Mouse (Mus musculus) hindbrain, embryonic 14.5 days (tissue): ENCODE measurements around the gene Pi4ka. TPM values are rescaled to one million over a fixed set of nuclear protein-coding genes. Genes with fewer than 3 reads are reported as not detected.
A peak's percentile ranks its signal among the peaks of the same experiment; 100 is the strongest.

ENCODE experiments used
- ATAC-seq: fragments of 200-750 bp; cut with Nextera tagmentation; 2 replicates; pipeline ENCODE4 v1.8.0; 2017; ENCODE audit warnings: moderate number of reproducible peaks, mild to moderate bottlenecking, moderate TSS enrichment, moderate library complexity; ENCODE audit not compliant: low FRiP score
- DNase-seq: peaks from one replicate; pipeline ENCODE4 v3.0.0-alpha.2; 2015; ENCODE audit warnings: low spot score
- H3K27ac ChIP-seq: fragments of 300-500 bp; sonication (generic); 2 replicates; pipeline ENCODE4 v1.5.1; 2014; ENCODE audit warnings: mild to moderate bottlenecking, moderate library complexity
- H3K27me3 ChIP-seq: fragments of 300-500 bp; sonication (generic); 2 replicates; pipeline ENCODE4 v1.6.1; 2014; ENCODE audit warnings: mild to moderate bottlenecking, low read length, mixed read lengths; ENCODE audit not compliant: control insufficient read depth, insufficient read depth
- H3K36me3 ChIP-seq: fragments of 300-500 bp; sonication (generic); replicated peaks from 2 replicates; pipeline ENCODE4 v1.6.1; 2014; ENCODE audit not compliant: control insufficient read depth, insufficient read depth
- H3K4me1 ChIP-seq: fragments of 300-500 bp; sonication (generic); replicated peaks from 2 replicates; pipeline ENCODE4 v1.6.1; 2014; ENCODE audit warnings: antibody characterized with exemption, low read length, mixed read lengths; ENCODE audit not compliant: control insufficient read depth, insufficient read depth
- H3K4me2 ChIP-seq: fragments of 300-500 bp; sonication (generic); replicated peaks from 2 replicates; pipeline ENCODE4 v1.6.1; 2014; ENCODE audit warnings: mild to moderate bottlenecking, moderate library complexity
- H3K4me3 ChIP-seq: fragments of 300-500 bp; sonication (generic); replicated peaks from 2 replicates; pipeline ENCODE4 v1.5.1; 2014; ENCODE audit warnings: mild to moderate bottlenecking, low read length
- H3K9ac ChIP-seq: fragments of 300-500 bp; sonication (generic); 2 replicates; pipeline ENCODE4 v1.6.1; 2014
- H3K9me3 ChIP-seq: fragments of 300-500 bp; sonication (generic); 2 replicates; pipeline ENCODE4 v1.6.1; 2016; ENCODE audit warnings: low read length; ENCODE audit not compliant: control insufficient read depth
- WGBS: fragments of 180-500 bp; shearing (Covaris S2); extraction: QIAGEN DNeasy Blood & Tissue Kit; methylation state at CpG from one replicate; pipeline ENCODE4 v1.1.7; 2014; 5-methylcytosine and 5-hydroxymethylcytosine counted together
- polyA plus RNA-seq: library from polyadenylated mRNA; unstranded; fragments of >200 nt; fragmentation: Nextera tagmentation; extraction: Ambion mirVana; gene quantifications from 2 replicates; pipeline ENCODE4 v1.2.1, GENCODE M21; 2014

Gene Pi4ka
- polyA plus RNA-seq, 1 experiment from 2014 or later: 70.9 TPM

DNA sequence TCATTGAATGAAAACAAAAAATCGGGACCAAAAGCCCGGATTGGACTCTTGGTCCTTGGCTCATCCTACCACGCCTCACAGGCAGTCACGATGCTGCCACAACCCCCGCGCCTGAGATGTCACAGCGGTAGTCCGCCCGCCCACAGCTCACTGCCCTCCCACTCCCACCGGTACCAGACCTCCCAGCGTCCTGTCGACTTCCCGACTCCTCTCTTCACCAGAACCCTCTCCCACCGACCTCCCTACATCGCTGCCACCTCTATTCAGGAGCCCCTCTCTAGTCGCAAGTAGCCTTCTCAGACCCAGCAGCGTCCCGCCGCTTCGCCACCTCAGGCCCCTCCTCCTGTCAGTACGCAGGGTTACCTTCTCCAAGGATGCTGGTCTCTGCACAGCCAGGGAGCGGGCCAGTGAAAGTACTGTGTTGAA, 830 bp downstream of the Pi4ka start:
- ATAC-seq (peak; percentile 88), DNase-seq (peak; percentile 61)
- no peaks in the 10 kb centered on the region for H3K27me3 ChIP-seq
- H3K9ac ChIP-seq: peak overlapping the region; percentile 68
- peak overlapping the region; percentile 78 for H3K4me2 ChIP-seq
- H3K4me1 ChIP-seq: peaks cover 29% of the 10 kb centered on the region
- H3K9me3 ChIP-seq: no peaks in the 10 kb centered on the region
- WGBS: under 1% methylated on average over 22 of the region's 22 CpGs
- H3K27ac ChIP-seq: peak overlapping the region; percentile 88
- peaks cover 10% of the 10 kb centered on the region; the same call in 1 of the 2 replicates for H3K36me3 ChIP-seq
- H3K4me3 ChIP-seq: peak overlapping the region; percentile 56

DNA sequence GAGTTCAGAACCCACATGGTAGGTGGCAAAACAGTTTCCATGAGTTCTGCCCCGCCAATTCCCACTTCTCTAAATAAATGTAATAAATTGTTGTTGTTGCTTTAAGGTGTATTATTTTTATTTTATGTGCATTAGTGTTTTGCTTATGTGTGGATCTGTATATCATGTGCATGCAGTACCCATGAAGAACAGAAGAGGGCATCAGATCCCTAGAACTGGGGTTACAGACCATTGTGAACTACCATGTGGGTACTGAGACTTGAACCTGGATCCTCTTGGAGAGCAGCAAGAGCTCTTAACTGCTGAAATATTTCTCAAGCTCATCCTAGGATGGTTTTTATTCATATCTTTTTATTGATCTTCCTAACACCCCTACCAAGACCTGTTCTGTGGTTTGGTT, 3.3 kb downstream of the Pi4ka start:
- WGBS: 62% methylated on average over 1 of the region's 1 CpGs
- no peak overlapping the region for H3K27ac ChIP-seq
- H3K4me3 ChIP-seq: no peak overlapping the region
- ATAC-seq (no peak), DNase-seq (peak; percentile 36)
- H3K36me3 ChIP-seq: 0 out of 2 replicates have a peak, but pooled peaks cover 10% of the 10 kb centered on the region
- H3K9ac ChIP-seq: no peak overlapping the region
- H3K27me3 ChIP-seq: no peaks in the 10 kb centered on the region
- peaks cover 29% of the 10 kb centered on the region for H3K4me1 ChIP-seq
- H3K4me2 ChIP-seq: no peak overlapping the region
- no peaks in the 10 kb centered on the region for H3K9me3 ChIP-seq

DNA sequence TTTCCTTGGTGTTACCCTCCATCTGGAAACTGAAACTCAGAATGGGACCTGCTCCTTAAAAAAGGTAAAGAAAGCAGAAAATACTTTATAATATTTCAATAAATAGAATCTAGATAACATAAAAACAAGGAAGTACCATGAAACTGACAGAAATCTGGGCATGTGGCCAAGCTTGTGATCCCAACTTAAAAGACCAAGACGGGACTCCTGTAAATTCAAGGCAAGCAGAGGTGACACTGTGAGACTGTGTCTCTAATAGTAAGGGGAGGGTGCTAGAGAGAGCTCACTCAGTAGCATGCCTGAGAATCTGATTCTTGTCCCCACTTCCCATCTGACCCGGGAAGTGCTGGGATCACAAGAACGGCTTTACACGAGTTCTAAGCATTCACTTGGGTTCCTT, 13.3 kb downstream of the Pi4ka start:
- Histone ChIP-seq H3K36me3 (peaks cover 16% of the 10 kb centered on the region; the same call in 1 of the 2 replicates), H3K9me3 (0 out of 2 replicates have a peak, but pooled peaks cover 3% of the 10 kb centered on the region), H3K4me3 (no peak overlapping the region), H3K4me1 (no peaks in the 10 kb centered on the region), H3K4me2 (no peak overlapping the region), H3K27ac (no peak overlapping the region), H3K9ac (no peak overlapping the region), H3K27me3 (no peaks in the 10 kb centered on the region)
- 76% methylated on average over 4 of the region's 4 CpGs for WGBS
- ATAC-seq: no peak
- no peak for DNase-seq

DNA sequence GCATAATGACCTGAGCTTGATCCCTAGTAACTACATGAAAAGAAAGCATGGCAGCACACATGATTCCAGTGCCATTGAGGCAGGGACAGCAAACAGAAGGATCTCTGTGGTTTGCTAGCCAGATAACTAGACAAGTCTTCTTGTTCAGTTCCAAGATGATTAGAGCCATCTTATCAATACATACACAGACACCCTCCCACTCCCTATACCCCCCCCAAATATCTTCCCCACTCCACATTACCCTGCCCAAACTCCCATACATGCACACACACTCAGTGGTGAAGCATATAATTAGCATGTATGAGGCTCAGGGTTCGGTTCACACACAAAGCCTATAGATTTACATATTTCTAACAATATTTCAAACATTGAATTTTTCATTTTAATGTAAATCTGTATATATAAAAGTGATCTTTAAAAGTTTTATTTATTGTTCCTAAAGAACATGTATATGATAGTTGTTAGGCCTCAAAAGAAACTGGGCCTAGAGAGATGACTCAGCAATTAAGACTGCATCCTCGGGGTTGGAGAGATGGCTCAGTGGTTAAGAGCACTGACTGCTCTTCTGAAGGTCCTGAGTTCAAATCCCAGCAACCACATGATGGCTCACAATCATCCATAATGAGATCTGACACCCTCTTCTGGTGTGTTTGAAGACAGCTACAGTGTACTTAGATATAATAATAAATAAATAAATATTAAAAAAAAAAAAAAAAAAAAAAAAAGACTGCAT, 22.4 kb downstream of the Pi4ka start:
- no peak overlapping the region for H3K9ac ChIP-seq
- H3K27me3 ChIP-seq: no peaks in the 10 kb centered on the region
- no peak for DNase-seq
- peaks cover 55% of the 10 kb centered on the region for H3K36me3 ChIP-seq
- H3K4me3 ChIP-seq: no peak overlapping the region
- no peak overlapping the region for H3K4me2 ChIP-seq
- 99% methylated on average over 2 of the region's 2 CpGs for WGBS
- no peaks in the 10 kb centered on the region for H3K9me3 ChIP-seq
- H3K27ac ChIP-seq: no peak overlapping the region
- ATAC-seq: no peak
- no peaks in the 10 kb centered on the region for H3K4me1 ChIP-seq

DNA sequence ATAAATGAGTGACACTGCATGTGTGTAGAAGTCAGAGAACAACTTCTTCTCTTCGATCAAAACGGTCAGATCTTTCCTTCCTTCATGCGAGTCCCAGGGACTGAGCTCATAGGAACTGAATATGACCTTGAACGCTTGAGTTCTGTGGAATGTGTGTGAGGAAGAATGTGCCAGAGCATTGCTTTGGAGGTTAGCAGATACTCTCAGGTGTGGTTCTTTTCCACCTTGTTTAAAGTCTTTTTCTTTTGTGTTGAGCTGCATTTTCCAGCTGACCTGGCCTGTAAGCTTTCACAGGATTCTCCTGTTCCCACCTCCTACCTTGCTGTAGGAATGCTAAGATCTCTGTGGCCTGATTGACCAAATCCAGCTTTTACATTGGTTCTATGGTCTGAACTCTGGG, 23.8 kb downstream of the Pi4ka start:
- ATAC-seq (no peak), DNase-seq (no peak)
- no peaks in the 10 kb centered on the region for H3K27me3 ChIP-seq
- WGBS: 97% methylated on average over 4 of the region's 4 CpGs
- no peaks in the 10 kb centered on the region for H3K9me3 ChIP-seq
- no peak overlapping the region for H3K9ac ChIP-seq
- no peaks in the 10 kb centered on the region for H3K4me1 ChIP-seq
- H3K4me3 ChIP-seq: no peak overlapping the region
- no peak overlapping the region for H3K27ac ChIP-seq
- H3K4me2 ChIP-seq: no peak overlapping the region
- peaks cover 64% of the 10 kb centered on the region for H3K36me3 ChIP-seq

DNA sequence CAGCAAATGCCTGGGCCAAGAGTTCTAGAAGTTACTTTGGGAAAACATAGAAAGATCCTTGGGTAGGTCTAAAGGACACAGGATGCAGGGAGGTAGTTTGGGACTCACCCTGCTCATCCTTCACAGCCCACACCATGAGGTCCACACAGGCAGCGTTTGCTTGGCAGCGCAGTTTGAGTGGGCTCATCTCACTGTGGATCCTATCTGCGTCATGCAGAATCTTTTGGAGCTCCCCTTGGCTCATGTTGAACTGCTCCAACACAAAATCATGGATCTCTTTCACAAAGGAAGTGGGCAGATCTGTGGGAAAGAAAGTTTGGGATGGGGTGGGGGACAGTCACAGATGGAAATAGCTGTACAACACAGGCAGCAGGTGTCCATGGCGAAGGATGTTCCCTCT, 47.3 kb downstream of the Pi4ka start:
- no peak for DNase-seq
- WGBS: 98% methylated on average over 4 of the region's 4 CpGs
- no peak overlapping the region for H3K4me2 ChIP-seq
- H3K9ac ChIP-seq: no peak overlapping the region
- ATAC-seq: no peak
- no peaks in the 10 kb centered on the region for H3K4me1 ChIP-seq
- peaks cover 80% of the 10 kb centered on the region for H3K36me3 ChIP-seq
- no peak overlapping the region for H3K27ac ChIP-seq
- no peak overlapping the region for H3K4me3 ChIP-seq
- no peaks in the 10 kb centered on the region for H3K9me3 ChIP-seq
- no peaks in the 10 kb centered on the region for H3K27me3 ChIP-seq

DNA sequence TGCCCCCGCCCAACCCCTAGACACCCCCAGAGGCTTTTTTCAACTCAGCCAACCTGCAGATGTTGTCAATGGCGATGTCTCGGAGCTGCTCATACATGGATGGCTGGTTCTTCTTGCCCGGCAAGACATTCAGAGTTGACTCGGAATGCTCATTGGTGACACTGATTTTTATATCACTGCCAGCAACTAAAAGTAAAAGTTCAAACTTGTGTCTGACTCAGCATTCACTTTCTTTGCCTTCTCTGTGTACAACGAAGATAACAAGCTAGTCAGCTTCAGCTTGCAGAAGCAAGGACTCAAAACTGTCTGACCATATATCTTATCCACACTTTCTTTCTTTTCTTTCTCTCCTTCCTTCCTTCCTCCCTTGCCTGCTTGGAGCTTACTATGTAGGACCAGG, 50.1 kb downstream of the Pi4ka start:
- Histone ChIP-seq H3K27ac (no peak overlapping the region), H3K4me2 (no peak overlapping the region), H3K27me3 (no peaks in the 10 kb centered on the region), H3K4me1 (no peaks in the 10 kb centered on the region), H3K9me3 (no peaks in the 10 kb centered on the region), H3K36me3 (peaks cover 81% of the 10 kb centered on the region), H3K9ac (no peak overlapping the region), H3K4me3 (no peak overlapping the region)
- DNase-seq (no peak), ATAC-seq (no peak)
- WGBS: 91% methylated on average over 6 of the region's 6 CpGs

DNA sequence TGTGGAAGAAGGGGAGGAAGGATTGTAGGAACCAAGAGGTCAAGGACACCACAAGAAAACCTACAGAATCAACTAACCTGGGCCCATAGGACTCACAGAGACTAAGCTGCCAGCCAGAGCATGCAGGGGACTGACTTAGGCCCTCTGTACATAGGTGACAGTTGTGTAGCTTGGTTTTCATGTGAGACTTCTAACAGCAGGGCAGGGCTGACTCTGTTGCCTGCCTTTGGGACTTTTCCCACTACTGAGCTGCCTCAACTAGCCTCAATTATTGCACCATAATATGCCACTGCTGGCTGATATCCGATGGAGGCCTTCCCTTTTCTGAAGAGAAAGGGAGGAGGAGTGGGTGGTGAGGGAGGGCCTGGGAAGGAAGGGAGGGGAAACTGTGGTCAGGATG, 59.3 kb downstream of the Pi4ka start:
- H3K27ac ChIP-seq: no peak overlapping the region
- DNase-seq (no peak), ATAC-seq (no peak)
- H3K4me1 ChIP-seq: no peaks in the 10 kb centered on the region
- WGBS: 87% methylated on average over 1 of the region's 1 CpGs
- H3K27me3 ChIP-seq: no peaks in the 10 kb centered on the region
- H3K4me2 ChIP-seq: no peak overlapping the region
- no peak overlapping the region for H3K4me3 ChIP-seq
- no peaks in the 10 kb centered on the region for H3K9me3 ChIP-seq
- H3K9ac ChIP-seq: no peak overlapping the region
- H3K36me3 ChIP-seq: peaks cover 79% of the 10 kb centered on the region

DNA sequence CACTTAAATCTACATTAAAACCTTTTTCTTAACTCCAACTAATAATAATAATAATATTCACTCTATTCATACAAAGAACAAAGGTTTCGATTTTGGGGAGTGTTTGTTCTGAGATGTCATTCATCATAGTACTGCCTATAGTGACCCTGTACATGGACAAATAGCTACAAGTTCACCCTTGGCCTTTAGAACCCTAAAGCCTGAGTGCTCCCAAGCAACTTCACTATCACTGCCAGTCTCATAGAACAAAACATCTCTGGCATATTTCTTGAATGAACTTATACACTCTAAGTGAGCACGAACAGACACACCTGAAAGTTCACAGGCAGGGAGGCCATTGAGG, 60.3 kb downstream of the Pi4ka start:
- DNase-seq (no peak), ATAC-seq (no peak)
- Histone ChIP-seq H3K4me1 (no peaks in the 10 kb centered on the region), H3K27ac (no peak overlapping the region), H3K4me3 (no peak overlapping the region), H3K9me3 (no peaks in the 10 kb centered on the region), H3K4me2 (no peak overlapping the region), H3K36me3 (peaks cover 75% of the 10 kb centered on the region), H3K27me3 (no peaks in the 10 kb centered on the region), H3K9ac (no peak overlapping the region)
- WGBS: 87% methylated on average over 2 of the region's 2 CpGs
